Mouse (Mus musculus) liver, postnatal 0 days (tissue): ENCODE data around the gene Gm49416.

ENCODE experiments used
- CTCF ChIP-seq: sonication (generic); IDR thresholded peaks from 2 replicates; pipeline ENCODE4 v1.5.1; 2016; ENCODE audit warnings: antibody characterized with exemption, low read depth
- EP300 ChIP-seq: IDR thresholded peaks from 2 replicates; pipeline ENCODE4 v1.6.1; 2016; ENCODE audit warnings: antibody characterized with exemption, low read depth, mild to moderate bottlenecking

GRCm38 (mm10) chr19:8940526-8941133, 51.9 kb downstream of the Gm49416 start:
- TF ChIP-seq CTCF (no peak), EP300 (no peak)
